Mouse (Mus musculus): ENCODE results near the gene Pacs1.

Gene Pacs1

GRCm38 (mm10) chr19:5272801-5273733 is at the start of gene Pacs1:
Gene Pacs1 (minus strand): TSS chr19:5273119.
- DNase-seq (ENCODE audit: low spot score in 2 of 2): peak; percentile 91 to 94

- no peak for DNase-seq (ENCODE audit: low spot score in 2 of 2)
Observed at GRCm38 (mm10) chr19:5313189-5313588, 40.3 kb upstream of the Pacs1 start.

GRCm38 (mm10) chr19:5309025-5309424 is 36.1 kb upstream of the Pacs1 start:
- DNase-seq (ENCODE audit: low spot score in 2 of 2): no peak

- no peak for DNase-seq (ENCODE audit: low spot score in 2 of 2)
Observed at GRCm38 (mm10) chr19:5306968-5307734, 34.2 kb upstream of the Pacs1 start.

- DNase-seq (ENCODE audit: low spot score in 2 of 2): no peak
Observed at GRCm38 (mm10) chr19:5306279-5306678, 33.4 kb upstream of the Pacs1 start.

GRCm38 (mm10) chr19:5302455-5302854 is 29.5 kb upstream of the Pacs1 start:
- peak; percentile 67 to 86 for DNase-seq (ENCODE audit: low spot score in 2 of 2)

- no peak for DNase-seq (ENCODE audit: low spot score in 2 of 2)
Observed at GRCm38 (mm10) chr19:5300588-5300987, 27.7 kb upstream of the Pacs1 start.

- no peak for DNase-seq (ENCODE audit: low spot score in 2 of 2)
Observed at GRCm38 (mm10) chr19:5297903-5298800, 25.2 kb upstream of the Pacs1 start, which contains the start of gene Gal3st3. Gene Gal3st3 (plus strand): TSS chr19:5298331.

- no peak for DNase-seq (ENCODE audit: low spot score in 2 of 2)
Observed at GRCm38 (mm10) chr19:5296630-5297029, 23.7 kb upstream of the Pacs1 start.

- no peak for DNase-seq (ENCODE audit: low spot score in 2 of 2)
Observed at GRCm38 (mm10) chr19:5295736-5296075, 22.8 kb upstream of the Pacs1 start.

GRCm38 (mm10) chr19:5294972-5295735 is 22.2 kb upstream of the Pacs1 start, which contains the start of gene Sf3b2:
Gene Sf3b2 (minus strand): TSS chr19:5295455.
- peak; percentile 96 to 97 for DNase-seq (ENCODE audit: low spot score in 2 of 2)

- no peak for DNase-seq (ENCODE audit: low spot score in 2 of 2)
Observed at GRCm38 (mm10) chr19:5278381-5278780, 5.5 kb upstream of the Pacs1 start.

GRCm38 (mm10) chr19:5277140-5277539 is 4.2 kb upstream of the Pacs1 start:
- no peak for DNase-seq (ENCODE audit: low spot score in 2 of 2)

GRCm38 (mm10) chr19:5276531-5276930 is 3.6 kb upstream of the Pacs1 start:
- DNase-seq (ENCODE audit: low spot score in 2 of 2): no peak

GRCm38 (mm10) chr19:5275736-5276135 is 2.8 kb upstream of the Pacs1 start:
- DNase-seq (ENCODE audit: low spot score in 2 of 2): no peak

- no peak for DNase-seq (ENCODE audit: low spot score in 2 of 2)
Observed at GRCm38 (mm10) chr19:5274641-5275040, 1.7 kb upstream of the Pacs1 start.

- DNase-seq (ENCODE audit: low spot score in 2 of 2): no peak
Observed at GRCm38 (mm10) chr19:5273916-5274315, 997 bp upstream of the Pacs1 start.

- peak; percentile 40 to 49 for DNase-seq (ENCODE audit: low spot score in 2 of 2)
Observed at GRCm38 (mm10) chr19:5272326-5272795, 558 bp downstream of the Pacs1 start.

GRCm38 (mm10) chr19:5271430-5271829 is 1.5 kb downstream of the Pacs1 start:
- DNase-seq (ENCODE audit: low spot score in 2 of 2): no peak

- no peak for DNase-seq (ENCODE audit: low spot score in 2 of 2)
Observed at GRCm38 (mm10) chr19:5269392-5269791, 3.5 kb downstream of the Pacs1 start.

- no peak for DNase-seq (ENCODE audit: low spot score in 2 of 2)
Observed at GRCm38 (mm10) chr19:5268875-5269274, 4.0 kb downstream of the Pacs1 start.

Measured in thymus, postnatal 10 days (tissue).